Mouse (Mus musculus) midbrain, postnatal 0 days (tissue): Measurements from ENCODE around the gene Wrap73. TPM values are rescaled to one million over a fixed set of nuclear protein-coding genes. Genes with fewer than 3 reads are reported as not detected.

ENCODE experiments used
- ATAC-seq: fragments of 200-750 bp; cut with Nextera tagmentation; 2 replicates; pipeline ENCODE4 v1.8.0; 2017; ENCODE audit warnings: moderate number of reproducible peaks, mild to moderate bottlenecking, moderate TSS enrichment, moderate library complexity; ENCODE audit not compliant: low FRiP score
- DNase-seq: peaks from one replicate; pipeline ENCODE4 v3.0.0-alpha.2; 2015; ENCODE audit warnings: low spot score
- H3K27ac ChIP-seq: fragments of 300-500 bp; sonication (generic); 2 replicates; pipeline ENCODE4 v1.5.1; 2014; ENCODE audit warnings: low read depth, mild to moderate bottlenecking, low read length, mixed read lengths
- H3K27me3 ChIP-seq: fragments of 300-500 bp; sonication (generic); 2 replicates; pipeline ENCODE4 v1.6.1; 2014; ENCODE audit warnings: low read length, control low read depth, mixed read lengths; ENCODE audit not compliant: insufficient read depth
- H3K36me3 ChIP-seq: fragments of 300-500 bp; sonication (generic); 2 replicates; pipeline ENCODE4 v1.6.1; 2014; ENCODE audit warnings: low read length, control low read depth, mixed read lengths; ENCODE audit not compliant: insufficient read depth
- H3K4me1 ChIP-seq: fragments of 300-500 bp; sonication (generic); 2 replicates; pipeline ENCODE4 v1.6.1; 2014; ENCODE audit warnings: mild to moderate bottlenecking, control low read depth, antibody characterized with exemption, low read length, mixed read lengths; ENCODE audit not compliant: insufficient read depth
- H3K4me2 ChIP-seq: fragments of 300-500 bp; sonication (generic); 2 replicates; pipeline ENCODE4 v1.6.1; 2014; ENCODE audit warnings: low read depth, mild to moderate bottlenecking, low read length, mixed read lengths; ENCODE audit not compliant: poor library complexity, severe bottlenecking
- H3K4me3 ChIP-seq: fragments of 300-500 bp; sonication (generic); 2 replicates; pipeline ENCODE4 v1.5.1; 2014; ENCODE audit warnings: low read depth, mild to moderate bottlenecking, low read length, moderate library complexity
- H3K9ac ChIP-seq: fragments of 300-500 bp; sonication (generic); replicated peaks from 2 replicates; pipeline ENCODE4 v1.6.1; 2014; ENCODE audit warnings: mild to moderate bottlenecking, low read length, moderate library complexity, mixed read lengths; ENCODE audit not compliant: poor library complexity, severe bottlenecking
- H3K9me3 ChIP-seq: fragments of 300-500 bp; sonication (generic); 2 replicates; pipeline ENCODE4 v1.6.1; 2016; ENCODE audit warnings: low read length, control low read depth
- CTCF ChIP-seq: IDR thresholded peaks from 2 replicates; pipeline ENCODE4 v1.5.1; 2016; ENCODE audit warnings: antibody characterized with exemption, mild to moderate bottlenecking
- WGBS: fragments of 180-500 bp; shearing (Covaris S2); extraction: QIAGEN DNeasy Blood & Tissue Kit; methylation state at CpG from one replicate; pipeline ENCODE4 v1.1.7; 2014; 5-methylcytosine and 5-hydroxymethylcytosine counted together
- polyA plus RNA-seq: library from polyadenylated mRNA; unstranded; fragments of >200 nt; fragmentation: Nextera tagmentation; extraction: Ambion mirVana; gene quantifications from 2 replicates; pipeline ENCODE4 v1.2.1, GENCODE M21; 2015
- total RNA-seq: library from RNA; depleted of rRNA; stranded (reverse); fragments of >200 nt; gene quantifications from 2 replicates; pipeline ENCODE4 v1.2.3, GENCODE M21; 2014

Wrap73 gene
- total and polyA plus RNA-seq, 2 experiments from 2014 or later: 34.7 to 46.8 TPM

- Histone ChIP-seq H3K27ac (no peak overlapping the region), H3K9ac (no peak overlapping the region; the same call in 1 of the 2 replicates), H3K27me3 (peaks cover 9% of the 10 kb centered on the region), H3K4me3 (no peak overlapping the region), H3K4me1 (no peaks in the 10 kb centered on the region), H3K4me2 (0 out of 2 replicates have a peak overlapping the region, but pooled peaks have one; percentile 0), H3K9me3 (no peaks in the 10 kb centered on the region), H3K36me3 (no peaks in the 10 kb centered on the region)
- peak; percentile 80 for TF ChIP-seq CTCF
- DNase-seq: peak; percentile 74
- 32% methylated on average over 20 of the region's 20 CpGs for WGBS
- no peak; the same call in 1 of the 2 replicates for ATAC-seq
Observed at GRCm38 (mm10) chr4:154105381-154106001, 36.7 kb upstream of the Wrap73 start.

DNA sequence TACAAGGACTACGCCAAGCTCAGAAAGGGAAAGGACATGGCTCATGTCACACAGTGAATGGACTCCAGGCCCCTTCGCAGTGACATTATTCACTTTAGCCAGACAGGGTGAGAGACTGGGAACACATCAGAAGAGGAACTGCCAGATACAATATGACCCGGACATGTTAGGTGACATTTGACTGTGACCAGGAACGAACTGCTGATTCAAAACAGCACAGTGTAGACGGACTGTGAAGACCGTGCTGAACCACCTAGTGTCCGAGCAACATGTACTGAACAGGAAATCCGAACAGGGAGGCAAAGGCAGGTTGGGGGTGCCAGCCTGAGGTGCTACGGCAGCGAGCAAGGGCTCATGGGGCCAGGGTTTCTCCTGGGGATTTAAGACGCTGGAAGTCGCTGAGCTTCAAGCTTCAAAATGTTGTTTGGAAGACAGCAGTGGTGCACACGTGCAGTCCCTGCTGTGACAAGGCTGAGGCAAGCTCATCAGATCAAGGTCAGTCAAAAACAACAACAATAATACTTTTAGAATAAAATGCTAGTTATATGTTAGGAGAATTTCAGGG is 35.6 kb upstream of the Wrap73 start:
- Histone ChIP-seq H3K4me1 (no peaks in the 10 kb centered on the region), H3K4me2 (no peak overlapping the region), H3K27ac (no peak overlapping the region), H3K4me3 (no peak overlapping the region), H3K9me3 (no peaks in the 10 kb centered on the region), H3K27me3 (peaks cover 9% of the 10 kb centered on the region), H3K36me3 (no peaks in the 10 kb centered on the region), H3K9ac (no peak overlapping the region)
- TF ChIP-seq CTCF: no peak
- no peak for DNase-seq
- no peak for ATAC-seq
- 73% methylated on average over 13 of the region's 13 CpGs for WGBS

DNA sequence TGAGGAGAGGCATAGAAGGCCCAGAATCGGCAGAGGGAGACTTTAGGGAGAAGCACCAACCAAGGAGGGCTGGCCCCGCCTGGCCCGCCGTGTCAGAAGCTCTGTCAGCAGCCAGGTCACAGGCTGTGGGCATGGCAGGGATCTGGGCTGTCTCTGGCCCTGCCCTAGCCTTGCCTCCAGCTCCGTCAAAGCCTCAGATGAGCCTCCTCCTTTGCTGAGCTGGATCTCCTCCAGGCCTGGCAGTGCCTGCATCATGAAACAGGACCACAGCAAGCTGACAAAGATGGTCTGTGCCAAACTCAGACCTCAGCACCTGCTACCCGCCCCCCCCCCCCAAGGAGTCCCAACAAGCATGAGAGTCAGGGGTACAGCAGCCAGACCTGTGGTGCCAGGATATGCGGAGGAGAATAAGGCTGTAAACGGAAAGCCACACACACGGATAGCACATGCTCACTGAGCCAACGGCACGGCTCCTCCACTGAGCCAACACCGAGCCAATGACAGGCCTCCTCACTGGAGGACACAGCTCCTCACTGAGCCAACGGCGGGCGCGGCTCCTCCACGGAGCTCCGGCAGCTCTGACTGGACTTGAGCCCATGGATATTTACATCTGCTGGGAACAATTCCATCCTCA is 32.8 kb upstream of the Wrap73 start:
- 44% methylated on average over 17 of the region's 18 CpGs for WGBS
- DNase-seq: peak; percentile 75
- ATAC-seq: peak; percentile 54; the same call in 1 of the 2 replicates
- no peak for TF ChIP-seq CTCF
- H3K27ac ChIP-seq: no peak overlapping the region
- H3K4me2 ChIP-seq: no peak overlapping the region
- no peak overlapping the region for H3K4me3 ChIP-seq
- peaks cover 4% of the 10 kb centered on the region for H3K27me3 ChIP-seq
- no peaks in the 10 kb centered on the region for H3K36me3 ChIP-seq
- no peaks in the 10 kb centered on the region for H3K4me1 ChIP-seq
- H3K9ac ChIP-seq: no peak overlapping the region
- H3K9me3 ChIP-seq: no peaks in the 10 kb centered on the region

GRCm38 (mm10) chr4:154109850-154110243 is 32.3 kb upstream of the Wrap73 start:
- Histone ChIP-seq H3K4me1 (no peaks in the 10 kb centered on the region), H3K4me2 (no peak overlapping the region), H3K27ac (no peak overlapping the region), H3K4me3 (no peak overlapping the region), H3K36me3 (no peaks in the 10 kb centered on the region), H3K9me3 (no peaks in the 10 kb centered on the region), H3K27me3 (peaks cover 4% of the 10 kb centered on the region), H3K9ac (no peak overlapping the region)
- no peak for TF ChIP-seq CTCF
- WGBS: 81% methylated on average over 11 of the region's 11 CpGs
- DNase-seq: no peak
- no peak for ATAC-seq

DNA sequence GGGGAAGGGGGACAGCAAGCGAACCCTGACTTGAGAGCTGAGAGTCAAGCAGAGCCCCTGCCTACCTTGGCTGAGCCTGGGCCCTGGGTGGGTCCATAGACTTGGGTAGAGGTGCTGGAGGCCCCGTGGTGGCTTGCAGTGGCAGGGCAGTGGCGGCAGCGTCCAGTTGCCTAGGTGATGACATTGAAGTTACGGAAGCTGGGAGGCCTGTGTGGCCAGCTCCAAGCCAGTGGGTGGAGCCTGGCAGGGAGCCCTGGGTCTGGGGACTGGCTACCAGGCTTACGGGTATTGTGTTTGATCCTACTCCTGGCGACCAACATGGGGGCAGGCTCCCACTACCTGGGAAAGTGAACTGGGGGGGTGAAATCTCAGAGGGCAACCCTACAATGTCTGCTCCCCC is 25.8 kb upstream of the Wrap73 start:
- no peak for TF ChIP-seq CTCF
- Histone ChIP-seq H3K4me3 (no peak overlapping the region), H3K4me1 (no peaks in the 10 kb centered on the region), H3K4me2 (no peak overlapping the region), H3K27ac (no peak overlapping the region), H3K27me3 (no peaks in the 10 kb centered on the region), H3K36me3 (no peaks in the 10 kb centered on the region), H3K9ac (no peak overlapping the region), H3K9me3 (no peaks in the 10 kb centered on the region)
- ATAC-seq (no peak), DNase-seq (no peak)
- WGBS: 43% methylated on average over 7 of the region's 7 CpGs

- Histone ChIP-seq H3K9me3 (no peaks in the 10 kb centered on the region), H3K27me3 (no peaks in the 10 kb centered on the region; the same call in 1 of the 2 replicates), H3K27ac (no peak overlapping the region), H3K4me3 (no peak overlapping the region), H3K36me3 (no peaks in the 10 kb centered on the region), H3K9ac (no peak overlapping the region), H3K4me1 (no peaks in the 10 kb centered on the region), H3K4me2 (no peak overlapping the region)
- ATAC-seq (no peak), DNase-seq (peak; percentile 32)
- 66% methylated on average over 9 of the region's 9 CpGs for WGBS
- no peak for TF ChIP-seq CTCF
Observed at GRCm38 (mm10) chr4:154118782-154119181, 23.4 kb upstream of the Wrap73 start.
